Mouse (Mus musculus): ENCODE data around the gene Ptcd2. TPM values are rescaled to one million over a fixed set of nuclear protein-coding genes. Genes with fewer than 3 reads are reported as not detected.

Ptcd2 gene
- polyA plus RNA-seq, 1 experiment from 2014 or later = 79.2 TPM

DNA sequence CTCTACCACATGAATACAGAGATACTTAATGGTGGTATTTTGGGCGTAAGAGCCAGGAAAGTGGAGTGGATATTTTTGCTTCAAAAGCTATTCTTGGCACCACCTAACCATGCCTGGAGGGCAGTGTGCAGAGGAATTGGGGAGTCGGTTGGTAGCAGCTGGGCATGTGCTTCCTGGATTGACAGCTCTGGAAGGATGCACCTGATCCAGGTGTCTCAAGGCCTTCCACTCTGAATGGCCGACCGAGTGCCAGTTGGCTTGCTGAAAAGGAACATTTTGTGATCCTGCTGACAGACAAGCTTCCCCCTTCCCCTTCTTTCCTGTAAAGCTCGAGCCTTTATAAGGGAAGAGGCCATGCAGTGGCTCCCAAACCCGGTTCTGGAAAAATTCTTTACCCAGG, 61.5 kb downstream of the Ptcd2 start:
- WGBS = 54% methylated on average over 6 of the region's 6 CpGs
- Histone ChIP-seq H3K9ac (ENCODE audit: low read length) (no peak overlapping the region), H3K36me3 (ENCODE audit: control insufficient read depth, insufficient read depth) (no peaks in the 10 kb centered on the region), H3K4me1 (ENCODE audit: control insufficient read depth, insufficient read depth, low read length) (peaks cover 5% of the 10 kb centered on the region), H3K27me3 (ENCODE audit: control insufficient read depth, insufficient read depth, low read length) (no peaks in the 10 kb centered on the region), H3K9me3 (replicated peaks; ENCODE audit: control insufficient read depth, low read length) (no peaks in the 10 kb centered on the region), H3K4me2 (ENCODE audit: low read depth, low read length) (no peak overlapping the region), H3K4me3 (ENCODE audit: low read length) (no peak overlapping the region), H3K27ac (ENCODE audit: low read length) (no peak overlapping the region)
- no peak for ATAC-seq (replicated peaks; ENCODE audit: extremely low read depth, insufficient read depth, low FRiP score)

DNA sequence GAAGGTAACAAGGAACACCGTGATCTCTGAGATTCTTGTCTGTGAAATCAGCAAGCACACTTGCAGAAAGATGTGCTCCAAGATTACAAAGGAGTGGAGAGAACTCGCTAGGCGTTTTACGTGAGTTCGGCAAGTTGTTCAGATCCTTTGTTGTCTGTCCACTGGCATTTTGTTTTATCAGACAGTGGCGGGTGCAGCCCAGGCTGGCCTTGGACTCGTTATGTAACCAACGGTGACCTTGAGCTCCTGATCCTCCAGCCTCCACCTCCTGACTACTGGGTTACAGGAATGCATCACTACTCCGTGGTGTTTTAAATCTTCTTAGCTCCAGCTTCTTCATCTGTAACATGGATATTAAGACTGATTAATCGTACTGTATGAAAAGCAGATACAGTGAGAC, 65.2 kb downstream of the Ptcd2 start:
- ATAC-seq (replicated peaks; ENCODE audit: extremely low read depth, insufficient read depth, low FRiP score) = no peak
- Histone ChIP-seq H3K4me1 (ENCODE audit: control insufficient read depth, insufficient read depth, low read length) (peaks cover 5% of the 10 kb centered on the region), H3K9me3 (replicated peaks; ENCODE audit: control insufficient read depth, low read length) (peaks cover 4% of the 10 kb centered on the region; the same call in 1 of the 2 replicates), H3K4me2 (ENCODE audit: low read depth, low read length) (no peak overlapping the region), H3K9ac (ENCODE audit: low read length) (no peak overlapping the region), H3K27me3 (ENCODE audit: control insufficient read depth, insufficient read depth, low read length) (no peaks in the 10 kb centered on the region), H3K4me3 (ENCODE audit: low read length) (no peak overlapping the region), H3K36me3 (ENCODE audit: control insufficient read depth, insufficient read depth) (no peaks in the 10 kb centered on the region), H3K27ac (ENCODE audit: low read length) (no peak overlapping the region)
- WGBS = 53% methylated on average over 10 of the region's 10 CpGs

DNA sequence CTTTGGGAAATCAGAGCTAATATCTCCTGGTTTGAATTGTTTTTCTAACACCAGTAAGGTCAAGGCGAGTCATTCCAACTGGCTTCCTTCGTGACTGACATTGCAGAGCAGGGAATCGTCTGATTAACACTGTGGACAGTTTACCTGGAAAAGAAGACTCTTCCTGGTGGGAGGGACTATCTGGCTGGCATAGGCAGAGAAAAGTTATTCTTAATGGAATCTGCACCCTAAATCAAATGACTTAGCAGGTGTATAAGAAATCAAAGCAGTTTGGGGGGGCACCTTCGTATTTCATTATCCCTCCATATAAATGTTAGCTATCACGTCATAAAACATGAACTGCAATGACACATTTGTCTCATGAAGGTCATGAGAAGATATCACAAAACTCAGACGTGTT, 66.0 kb downstream of the Ptcd2 start:
- H3K9me3 ChIP-seq (replicated peaks; ENCODE audit: control insufficient read depth, low read length) = peaks cover 4% of the 10 kb centered on the region; the same call in 1 of the 2 replicates
- H3K9ac ChIP-seq (ENCODE audit: low read length) = no peak overlapping the region
- 75% methylated on average over 6 of the region's 6 CpGs for WGBS
- ATAC-seq (replicated peaks; ENCODE audit: extremely low read depth, insufficient read depth, low FRiP score) = no peak
- H3K27me3 ChIP-seq (ENCODE audit: control insufficient read depth, insufficient read depth, low read length) = no peaks in the 10 kb centered on the region
- H3K36me3 ChIP-seq (ENCODE audit: control insufficient read depth, insufficient read depth) = no peaks in the 10 kb centered on the region
- no peak overlapping the region for H3K27ac ChIP-seq (ENCODE audit: low read length)
- peaks cover 5% of the 10 kb centered on the region for H3K4me1 ChIP-seq (ENCODE audit: control insufficient read depth, insufficient read depth, low read length)
- H3K4me3 ChIP-seq (ENCODE audit: low read length) = no peak overlapping the region
- H3K4me2 ChIP-seq (ENCODE audit: low read depth, low read length) = no peak overlapping the region

DNA sequence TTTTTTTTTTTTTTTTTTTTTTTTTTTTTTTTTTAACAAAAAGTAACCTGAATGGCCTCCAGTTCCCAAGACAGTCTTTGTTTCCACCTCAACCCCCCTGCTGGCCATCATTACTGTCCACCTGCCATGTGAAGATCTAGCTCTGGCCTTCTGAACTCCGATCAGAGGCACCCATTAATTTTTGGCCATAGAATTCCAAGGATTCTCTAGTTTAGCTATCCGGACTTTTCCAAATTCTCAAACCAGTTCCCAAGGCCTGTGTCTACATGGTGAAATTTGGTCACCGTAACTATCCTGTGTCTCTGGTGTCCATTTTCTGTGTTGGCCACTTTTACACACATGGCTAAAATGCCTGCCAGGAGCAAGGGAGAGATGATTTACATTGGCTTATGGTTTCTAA, 67.0 kb downstream of the Ptcd2 start:
- H3K4me1 ChIP-seq (ENCODE audit: control insufficient read depth, insufficient read depth, low read length) = no peaks in the 10 kb centered on the region; the same call in 1 of the 2 replicates
- H3K27ac ChIP-seq (ENCODE audit: low read length) = no peak overlapping the region
- peaks cover 4% of the 10 kb centered on the region; the same call in 1 of the 2 replicates for H3K9me3 ChIP-seq (replicated peaks; ENCODE audit: control insufficient read depth, low read length)
- no peak overlapping the region for H3K4me3 ChIP-seq (ENCODE audit: low read length)
- no peak for ATAC-seq (replicated peaks; ENCODE audit: extremely low read depth, insufficient read depth, low FRiP score)
- H3K4me2 ChIP-seq (ENCODE audit: low read depth, low read length) = no peak overlapping the region
- no peaks in the 10 kb centered on the region for H3K27me3 ChIP-seq (ENCODE audit: control insufficient read depth, insufficient read depth, low read length)
- WGBS = 96% methylated on average over 3 of the region's 3 CpGs
- H3K9ac ChIP-seq (ENCODE audit: low read length) = no peak overlapping the region
- no peaks in the 10 kb centered on the region for H3K36me3 ChIP-seq (ENCODE audit: control insufficient read depth, insufficient read depth)

DNA sequence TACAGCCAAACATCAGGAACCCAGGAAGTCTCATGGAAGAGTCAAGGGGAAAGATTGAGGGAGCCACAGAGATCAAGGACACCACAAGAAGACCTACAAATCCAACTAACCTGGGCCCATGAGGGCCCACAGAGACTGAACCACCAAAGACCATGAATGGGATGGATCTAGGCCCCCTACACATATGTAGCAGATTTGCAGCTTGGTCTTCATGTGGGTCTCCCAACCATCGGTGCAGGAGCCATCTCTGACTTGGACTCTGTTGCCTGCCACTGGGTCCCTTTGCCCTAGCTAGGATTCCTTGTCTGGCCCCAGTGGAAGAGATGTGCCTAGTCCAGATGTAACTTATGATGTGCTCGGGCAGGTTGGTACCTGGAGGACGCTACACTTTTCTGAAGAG, 72.5 kb downstream of the Ptcd2 start:
- 90% methylated on average over 3 of the region's 3 CpGs for WGBS
- Histone ChIP-seq H3K36me3 (ENCODE audit: control insufficient read depth, insufficient read depth) (no peaks in the 10 kb centered on the region), H3K27ac (ENCODE audit: low read length) (no peak overlapping the region), H3K4me2 (ENCODE audit: low read depth, low read length) (no peak overlapping the region), H3K27me3 (ENCODE audit: control insufficient read depth, insufficient read depth, low read length) (no peaks in the 10 kb centered on the region), H3K4me1 (ENCODE audit: control insufficient read depth, insufficient read depth, low read length) (no peaks in the 10 kb centered on the region), H3K4me3 (ENCODE audit: low read length) (no peak overlapping the region), H3K9me3 (replicated peaks; ENCODE audit: control insufficient read depth, low read length) (peaks cover 2% of the 10 kb centered on the region; the same call in 1 of the 2 replicates), H3K9ac (ENCODE audit: low read length) (no peak overlapping the region)
- no peak for ATAC-seq (replicated peaks; ENCODE audit: extremely low read depth, insufficient read depth, low FRiP score)

Other genes starting within 250 kb of the Ptcd2 start
- gene Zfp366, start 159.9 kb downstream of the Ptcd2 start, polyA plus RNA-seq (2015; fragmentation: Nextera tagmentation; extraction: Ambion mirVana) = 0.66 and 0.75 TPM in 2 replicates
- 96.5 and 97.0 TPM in 2 replicates for gene Mrps27, start 81 bp upstream of the Ptcd2 start, polyA plus RNA-seq (2015; fragmentation: Nextera tagmentation; extraction: Ambion mirVana)
- 88.0 and 88.2 TPM in 2 replicates for gene Map1b, start 171.8 kb upstream of the Ptcd2 start, polyA plus RNA-seq (2015; fragmentation: Nextera tagmentation; extraction: Ambion mirVana)